Mouse (Mus musculus) central nervous system, embryonic 11.5 days (tissue): ENCODE results near the gene Olfr601. TPM values are rescaled to one million over a fixed set of nuclear protein-coding genes. Genes with fewer than 3 reads are reported as not detected.

ENCODE experiments used
- polyA plus RNA-seq: library from polyadenylated mRNA; depleted of rRNA; stranded (reverse); fragments of >200 nt; gene quantifications from 2 replicates; pipeline ENCODE4 v1.2.3, GENCODE M21; 2012; rRNA removed

Olfr601 gene
- not detected in 2 replicates for polyA plus RNA-seq

DNA sequence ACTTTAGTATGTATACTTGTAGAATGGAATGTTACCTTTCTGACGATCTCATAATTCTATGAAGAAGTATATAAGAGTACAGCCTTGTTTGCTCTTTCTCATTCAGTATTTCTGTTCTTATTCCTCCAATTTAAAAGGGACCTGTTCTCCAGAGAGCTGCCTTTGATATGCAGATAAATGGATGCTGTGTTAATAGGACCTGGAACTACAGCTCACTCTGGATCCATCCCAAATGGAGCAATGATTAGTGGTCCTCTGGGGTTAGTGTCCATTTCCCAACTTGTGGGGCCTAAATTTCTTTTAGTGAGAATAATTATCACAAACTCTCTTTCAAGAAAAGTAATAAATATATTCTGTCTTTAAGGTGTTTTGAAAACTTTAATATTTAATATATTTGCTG, at the start of gene Olfr601:
TSS of gene Olfr601 (minus strand) at position 101 of the 400 bp plus-strand sequence.

DNA sequence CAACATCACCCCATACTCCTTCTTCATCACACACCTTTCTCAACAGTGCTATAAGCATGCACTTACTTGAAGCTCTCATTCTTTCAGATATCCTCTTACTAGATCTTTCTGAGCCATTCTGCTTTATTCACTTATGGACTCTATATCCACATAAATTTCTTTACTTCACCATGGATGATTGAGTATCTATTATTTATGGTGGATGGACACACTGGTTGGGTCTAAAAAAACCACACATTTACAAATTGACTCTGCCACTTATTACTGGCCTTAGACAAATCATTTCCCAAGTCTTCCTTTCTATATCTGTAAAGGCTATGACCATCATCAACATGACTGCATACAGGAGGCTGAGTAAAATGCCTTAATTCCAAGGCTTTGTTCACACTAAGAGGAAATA, 23.6 kb upstream of the Olfr601 start, which contains the start of gene Olfr603:
TSS of gene Olfr603 (minus strand) at position 101 of the 400 bp plus-strand sequence.

DNA sequence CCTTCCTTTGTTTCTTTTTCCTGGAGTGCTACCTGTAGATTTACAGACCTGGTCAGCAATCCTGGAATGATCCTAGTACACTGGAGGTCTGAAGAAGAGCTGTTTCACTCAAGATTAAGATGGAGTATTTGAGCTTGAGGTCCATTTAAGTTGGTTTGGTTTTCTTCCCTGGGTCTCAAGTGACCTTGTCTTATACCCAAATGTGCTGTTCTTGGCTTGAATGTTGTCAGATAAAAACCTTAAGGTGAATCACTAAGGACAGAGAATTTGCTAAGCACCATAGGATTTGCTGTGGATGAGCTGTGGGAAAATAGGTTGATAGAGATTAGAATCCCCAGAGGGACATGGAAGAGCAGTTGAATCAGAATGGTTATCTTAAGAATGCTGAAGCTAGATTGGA, 12.9 kb downstream of the Olfr601 start, which contains the start of gene Olfr600:
TSS of gene Olfr600 (minus strand) at position 101 of the 400 bp plus-strand sequence.

GRCm38 (mm10) chr7:103335617-103336016, 26.8 kb downstream of the Olfr601 start, which contains the start of gene Olfr599:
Gene Olfr599, plus strand, starts transcription at chr7:103335917.

GRCm38 (mm10) chr7:103323268-103323667, 39.2 kb downstream of the Olfr601 start, which contains the start of gene Olfr598:
Gene Olfr598, plus strand, starts transcription at chr7:103323568.

GRCm38 (mm10) chr7:103316015-103316414, 46.4 kb downstream of the Olfr601 start, which contains the start of gene Olfr597:
Gene Olfr597, plus strand, starts transcription at chr7:103316315.

Other genes starting within 250 kb of the Olfr601 start
- not detected in 2 replicates for gene Olfr586, start 237.0 kb downstream of the Olfr601 start, polyA plus RNA-seq
- not detected in 2 replicates for gene Olfr588-ps1, start 221.8 kb downstream of the Olfr601 start, polyA plus RNA-seq
- gene Olfr589, start 206.3 kb downstream of the Olfr601 start, polyA plus RNA-seq: not detected in 2 replicates
- not detected in 2 replicates for gene Olfr591, start 184.3 kb downstream of the Olfr601 start, polyA plus RNA-seq
- not detected in 2 replicates for gene Olfr592, start 177.9 kb downstream of the Olfr601 start, polyA plus RNA-seq
- gene Olfr593, start 150.8 kb downstream of the Olfr601 start, polyA plus RNA-seq: not detected in 2 replicates
- gene Olfr594, start 145.7 kb downstream of the Olfr601 start, polyA plus RNA-seq: not detected in 2 replicates
- gene Usp17ld, start 110.2 kb downstream of the Olfr601 start, polyA plus RNA-seq: not detected in 2 replicates
- gene Olfr596, start 57.0 kb downstream of the Olfr601 start, polyA plus RNA-seq: not detected in 2 replicates
- gene Olfr597, start 46.3 kb downstream of the Olfr601 start, polyA plus RNA-seq: not detected in 2 replicates
- gene Olfr598, start 39.1 kb downstream of the Olfr601 start, polyA plus RNA-seq: not detected in 2 replicates
- gene Olfr599, start 26.7 kb downstream of the Olfr601 start, polyA plus RNA-seq: not detected in 2 replicates
- gene Olfr600, start 13.0 kb downstream of the Olfr601 start, polyA plus RNA-seq: not detected in 2 replicates
- gene Olfr603, start 23.5 kb upstream of the Olfr601 start, polyA plus RNA-seq: not detected in 2 replicates
- not detected in 2 replicates for gene Usp17lc, start 52.4 kb upstream of the Olfr601 start, polyA plus RNA-seq
- gene Olfr605, start 82.8 kb upstream of the Olfr601 start, polyA plus RNA-seq: not detected in 2 replicates
- gene Olfr606, start 86.4 kb upstream of the Olfr601 start, polyA plus RNA-seq: not detected in 2 replicates
- not detected in 2 replicates for gene Olfr607, start 101.5 kb upstream of the Olfr601 start, polyA plus RNA-seq
- not detected in 2 replicates for gene Olfr608, start 107.2 kb upstream of the Olfr601 start, polyA plus RNA-seq
- gene Olfr609, start 135.4 kb upstream of the Olfr601 start, polyA plus RNA-seq: not detected in 2 replicates
- not detected in 2 replicates for gene Olfr610, start 149.5 kb upstream of the Olfr601 start, polyA plus RNA-seq
- gene Olfr611, start 158.2 kb upstream of the Olfr601 start, polyA plus RNA-seq: not detected in 2 replicates
- gene Olfr612, start 180.1 kb upstream of the Olfr601 start, polyA plus RNA-seq: not detected in 2 replicates
- gene Olfr613, start 185.4 kb upstream of the Olfr601 start, polyA plus RNA-seq: not detected in 2 replicates
- not detected in 2 replicates for gene Olfr615, start 193.4 kb upstream of the Olfr601 start, polyA plus RNA-seq
- gene Olfr616, start 206.5 kb upstream of the Olfr601 start, polyA plus RNA-seq: not detected in 2 replicates
- not detected in 2 replicates for gene Olfr617, start 210.4 kb upstream of the Olfr601 start, polyA plus RNA-seq
- 0.02 TPM in 2 replicates for gene Olfr618, start 227.4 kb upstream of the Olfr601 start, polyA plus RNA-seq
- gene Olfr619, start 237.9 kb upstream of the Olfr601 start, polyA plus RNA-seq: not detected in 2 replicates
- not detected in 2 replicates for gene Olfr620, start 249.9 kb upstream of the Olfr601 start, polyA plus RNA-seq